Mouse (Mus musculus): ENCODE measurements at regions not wholly inside any gene's neighbourhood (a gene's known extent, or its start where the extent isn't known, plus 50 kb on each side); places are given as distances from the start of the nearest gene placed in this dataset.

DNA sequence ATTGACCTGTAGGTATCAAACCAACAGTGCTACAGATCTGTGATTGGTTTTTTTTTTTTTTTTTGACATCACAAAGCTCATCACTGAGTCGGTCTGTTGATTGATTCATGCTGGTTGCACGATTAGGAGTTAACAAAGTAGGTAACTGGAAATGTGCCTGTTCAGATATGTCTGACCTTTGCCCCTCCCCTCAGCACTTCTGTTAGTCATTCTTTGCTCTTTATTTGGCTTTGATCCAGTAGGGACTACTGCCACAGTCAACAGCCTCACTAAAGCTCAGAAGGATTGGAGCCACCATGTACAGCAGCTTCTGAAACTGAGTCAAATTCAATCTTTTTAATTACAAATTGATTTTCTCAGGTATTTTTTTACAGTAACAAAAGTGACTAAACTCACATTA, 870.7 kb upstream of the Lrfn5 start:
- in situ Hi-C loops (cut with MboI, MseI), result no loop called here

DNA sequence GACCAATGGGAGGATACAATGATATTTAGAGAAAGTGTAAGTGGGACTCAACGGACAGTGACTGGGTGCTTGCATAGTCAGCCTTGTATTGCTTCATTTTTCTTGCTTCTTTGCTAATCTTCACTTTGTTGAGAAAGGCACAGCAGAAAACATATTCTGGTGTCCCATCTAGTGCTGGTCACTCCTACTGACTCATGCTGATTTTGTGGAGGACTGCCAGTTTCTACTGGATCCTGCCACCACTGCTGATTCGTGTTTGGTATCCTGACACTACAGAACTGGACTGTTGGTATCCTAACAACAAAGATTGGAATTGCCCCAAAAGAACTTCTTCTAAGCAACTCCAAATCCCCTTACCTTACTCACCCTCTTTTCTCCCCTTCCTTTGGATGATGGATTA, 847.2 kb upstream of the Lrfn5 start:
- in situ Hi-C loops (cut with MboI, MseI), result no loop called here

DNA sequence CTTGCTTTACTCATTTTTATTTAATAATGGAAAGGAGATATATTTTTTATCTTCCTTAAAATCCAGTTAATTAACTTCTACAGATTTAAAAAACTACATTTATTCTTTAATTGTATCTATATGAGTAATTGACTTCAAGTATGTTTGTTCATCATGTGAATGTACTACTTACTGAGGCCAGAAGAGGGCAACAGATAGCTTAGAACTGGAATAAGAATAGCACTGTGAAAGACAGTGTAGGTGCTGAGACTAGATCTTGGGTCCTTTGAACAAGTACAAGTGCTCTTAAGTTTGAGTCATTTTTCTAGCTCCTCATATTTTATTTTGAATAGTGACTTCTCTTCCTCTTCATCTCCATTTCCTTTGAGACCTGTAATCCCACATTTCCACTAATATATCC, 838.9 kb upstream of the Lrfn5 start:
- in situ Hi-C loops (cut with MboI, MseI), result loop anchor here in 1 of 2 experiments (10.0 kb wide), 1 partner anchor 1891 kb away; no protein-coding TSS in a partner anchor

DNA sequence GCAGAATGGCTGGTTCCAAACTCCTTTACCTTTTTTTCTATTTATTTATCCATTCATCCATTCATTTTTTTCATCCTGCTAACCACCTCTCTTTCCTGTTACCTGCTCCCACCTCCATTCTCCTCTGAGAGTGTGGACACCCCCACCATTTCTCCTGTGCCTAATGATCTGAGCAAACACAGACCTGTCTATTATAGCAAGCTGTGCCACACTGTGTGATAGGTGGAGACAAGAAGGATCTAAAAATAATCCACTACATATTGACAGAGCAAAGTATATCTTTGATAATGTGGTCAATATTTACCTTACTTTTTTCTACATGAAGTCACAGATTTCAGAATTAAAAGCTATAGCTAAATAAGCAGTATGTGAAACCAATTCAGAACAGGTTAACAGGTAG, 805.6 kb upstream of the Lrfn5 start:
- in situ Hi-C loops (cut with MboI, MseI), result no loop called here

Measured in T-helper 17 cell (primary cell).